Mouse (Mus musculus): ENCODE measurements around the gene Rpl29. TPM values are rescaled to one million over a fixed set of nuclear protein-coding genes. Genes with fewer than 3 reads are reported as not detected.

The Rpl29 gene
- total RNA-seq, 2 experiments from 2014 or later, result 253 to 301 TPM

DNA sequence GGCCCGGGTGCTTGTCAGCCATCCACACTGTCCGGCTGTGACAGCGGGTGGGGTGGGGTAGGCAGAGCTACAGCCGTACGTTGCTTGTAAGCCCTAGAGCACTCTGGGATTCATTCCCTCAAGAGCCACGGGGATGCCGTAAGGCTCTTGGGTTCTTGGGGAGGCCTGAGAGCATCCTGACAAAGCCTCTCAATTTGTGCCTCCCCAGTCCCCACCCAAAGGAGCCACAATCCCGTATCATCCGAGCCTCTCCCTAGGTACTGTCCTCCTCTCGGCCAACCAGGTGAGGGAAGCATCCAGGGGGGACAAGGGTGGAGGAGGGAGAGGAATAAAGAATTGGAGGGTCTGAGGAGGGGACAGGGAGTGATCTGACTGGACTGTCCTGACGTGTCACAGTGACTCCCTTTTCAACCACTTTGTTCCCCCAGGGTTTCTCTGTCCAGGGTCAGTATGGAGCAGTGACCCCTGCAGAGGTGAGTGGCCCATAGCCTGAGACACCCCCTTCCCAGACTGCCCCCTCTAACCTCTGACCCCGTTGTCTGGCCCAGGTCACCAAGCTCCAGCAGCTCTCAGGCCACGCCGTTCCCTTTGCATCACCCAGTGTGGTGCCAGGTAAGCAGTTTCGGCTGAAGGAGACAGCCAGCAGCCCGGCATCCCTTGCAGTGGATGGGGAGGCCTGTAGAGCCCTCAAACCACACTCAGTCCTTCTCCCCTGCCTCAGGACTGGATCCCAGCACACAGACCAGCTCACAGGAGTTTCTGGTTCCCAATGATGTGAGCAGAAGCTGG lies 32.6 kb downstream of the Rpl29 start:
- TF ChIP-seq CTCF (IDR thresholded peaks at IDR 0.05), result no peak
- H3K4me3 ChIP-seq, result no peak overlapping the region
- intact Hi-C loops (cut with DNase I), result no loop called here
- DNase-seq, result no peak
- H3K27ac ChIP-seq, result no peak overlapping the region

DNA sequence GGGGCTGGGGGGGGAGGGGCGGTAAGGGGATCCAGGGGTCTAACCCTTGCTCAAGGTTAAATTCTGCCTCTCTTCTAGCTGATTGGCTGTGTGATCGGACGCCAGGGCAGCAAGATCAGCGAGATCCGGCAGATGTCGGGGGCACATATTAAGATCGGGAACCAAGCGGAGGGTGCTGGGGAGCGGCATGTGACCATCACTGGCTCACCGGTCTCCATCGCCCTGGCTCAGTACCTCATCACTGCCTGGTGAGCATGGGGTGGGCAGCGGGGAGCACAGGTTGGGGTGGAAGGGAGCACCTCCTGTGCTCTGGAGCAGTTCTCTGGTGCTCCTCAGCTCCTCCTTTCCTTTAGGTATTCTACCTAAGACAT lies 33.2 kb downstream of the Rpl29 start:
- no peak for TF ChIP-seq CTCF (IDR thresholded peaks at IDR 0.05)
- no peak overlapping the region for H3K4me3 ChIP-seq
- no peak for DNase-seq
- H3K27ac ChIP-seq, result no peak overlapping the region
- intact Hi-C loops (cut with DNase I), result no loop called here

DNA sequence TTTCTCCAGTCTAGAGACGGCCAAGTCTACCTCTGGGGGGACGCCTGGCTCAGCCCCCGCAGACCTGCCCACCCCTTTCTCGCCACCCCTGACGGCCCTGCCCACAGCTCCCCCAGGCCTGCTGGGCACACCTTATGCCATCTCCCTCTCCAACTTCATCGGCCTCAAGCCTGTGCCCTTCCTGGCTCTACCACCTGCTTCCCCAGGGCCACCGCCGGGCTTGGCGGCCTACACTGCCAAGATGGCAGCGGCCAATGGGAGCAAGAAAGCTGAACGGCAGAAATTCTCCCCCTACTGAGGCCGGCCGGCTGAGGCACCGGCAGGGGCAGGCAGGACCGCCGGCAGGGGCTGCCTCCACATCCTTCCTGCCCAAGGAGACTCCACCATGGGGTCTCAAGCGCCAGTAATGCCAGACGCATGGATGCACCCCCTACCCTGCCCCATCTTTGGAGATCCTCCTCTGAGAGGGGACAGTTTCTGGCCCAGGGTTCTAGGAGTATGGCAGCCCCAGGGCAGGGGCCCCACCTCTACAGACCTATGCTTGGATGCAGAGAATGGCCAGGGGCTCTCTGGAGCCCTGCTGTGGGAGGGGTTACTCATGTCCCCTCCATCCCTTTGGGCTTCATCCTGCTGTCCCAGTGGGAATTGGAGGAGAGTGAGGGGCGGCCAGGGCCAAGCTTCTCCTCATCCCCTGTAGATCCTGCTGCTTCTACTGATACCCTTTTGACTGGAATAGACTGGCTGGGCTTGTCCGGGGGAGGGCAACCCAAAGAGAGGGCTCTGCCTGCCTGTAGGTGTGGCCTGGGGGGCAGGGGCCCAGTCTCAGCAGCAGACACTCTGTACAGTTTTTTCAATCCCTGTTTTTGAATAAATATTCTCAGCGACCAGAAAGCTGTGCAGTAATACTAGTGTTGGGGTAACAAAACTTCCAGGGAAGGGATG lies 34.1 kb downstream of the Rpl29 start:
- TF ChIP-seq CTCF (IDR thresholded peaks at IDR 0.05), result no peak
- no peak overlapping the region for H3K4me3 ChIP-seq
- no peak overlapping the region for H3K27ac ChIP-seq
- intact Hi-C loops (cut with DNase I), result no loop called here
- no peak for DNase-seq

DNA sequence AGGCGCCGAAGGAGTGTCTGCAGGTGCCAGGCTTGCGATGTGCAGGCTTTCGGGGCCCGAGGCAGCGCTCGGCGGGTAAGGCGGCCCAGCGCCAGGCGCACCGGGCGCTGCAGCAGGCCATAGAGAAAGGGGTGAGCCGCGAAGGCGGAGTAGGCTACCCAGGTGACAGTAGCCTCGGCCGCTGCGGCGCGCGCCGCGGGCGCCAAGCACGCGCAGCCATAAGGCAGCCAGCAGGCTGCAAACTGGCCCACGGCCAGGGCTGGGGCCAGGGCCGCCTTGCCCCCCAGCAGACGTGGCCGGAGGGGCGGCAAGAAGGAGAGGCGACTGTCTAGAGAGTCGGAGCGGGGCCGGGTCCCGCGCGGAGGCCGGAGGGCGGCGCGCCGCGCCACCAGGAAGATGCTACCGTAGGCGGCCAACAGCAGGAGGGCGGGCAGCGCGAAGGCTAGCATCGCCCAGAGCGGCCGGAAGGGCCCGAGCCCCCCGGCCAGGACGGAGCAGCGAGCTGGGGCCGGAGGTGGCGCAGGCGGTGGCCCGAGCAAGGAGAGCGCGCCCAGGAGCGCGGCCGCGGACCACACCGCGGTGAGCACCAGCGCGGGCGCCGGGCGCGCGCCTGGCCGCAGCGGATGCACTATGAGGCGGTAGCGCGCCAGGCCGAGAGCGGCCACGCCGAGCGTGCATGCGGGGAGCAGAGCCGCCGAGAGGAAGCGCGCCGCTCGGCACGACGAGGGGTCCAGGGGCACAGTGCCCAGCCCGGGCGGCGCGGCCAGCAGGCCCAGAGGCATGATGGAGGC lies 35.7 kb downstream of the Rpl29 start:
- DNase-seq, result peak; percentile 81
- Histone ChIP-seq H3K27ac (peak overlapping the region; percentile 70), H3K4me3 (peak overlapping the region; percentile 84)
- TF ChIP-seq CTCF (IDR thresholded peaks at IDR 0.05), result no peak
- intact Hi-C loops (cut with DNase I), result no loop called here

DNA sequence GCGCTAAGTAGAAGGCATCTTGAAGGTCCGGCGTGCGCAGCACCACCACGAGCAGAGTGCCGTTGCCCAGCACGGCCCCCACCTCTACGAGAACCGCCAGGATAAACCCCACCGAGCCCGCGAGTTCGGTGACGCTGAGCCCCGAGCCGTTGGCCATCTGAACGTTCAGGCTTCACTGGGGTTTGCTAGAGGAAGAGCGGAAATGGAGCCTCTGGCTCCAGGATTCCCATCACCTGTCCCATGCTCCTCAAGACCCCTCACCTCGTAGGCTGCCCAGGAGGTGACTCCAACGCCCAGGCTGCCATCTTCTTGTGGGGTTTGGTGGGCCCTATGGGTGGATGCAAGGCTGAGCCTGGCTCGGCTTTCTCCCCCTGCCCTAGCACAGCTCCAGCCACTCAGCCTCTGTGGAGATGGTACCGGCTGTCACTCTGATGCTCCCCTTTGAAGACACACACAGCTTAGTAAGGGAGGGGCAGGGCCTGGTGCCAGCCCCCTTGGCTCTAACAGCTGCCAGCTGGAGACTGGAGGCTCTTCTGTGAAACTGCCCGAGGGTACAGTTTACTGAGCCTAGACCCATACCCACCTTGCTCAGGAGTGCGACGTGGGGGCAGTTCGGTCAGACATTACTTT lies 36.4 kb downstream of the Rpl29 start, which contains the start of gene Gpr62:
Gene Gpr62, minus strand, starts transcription at position 368 of the 630 bp plus-strand sequence.
- peak within 1 kb of the TSS; percentile 84 for H3K4me3 ChIP-seq
- no peak for TF ChIP-seq CTCF (IDR thresholded peaks at IDR 0.05)
- peak within 1 kb of the TSS; percentile 70 for H3K27ac ChIP-seq
- DNase-seq, result peak; percentile 82
- intact Hi-C loops (cut with DNase I), result no loop called here

DNA sequence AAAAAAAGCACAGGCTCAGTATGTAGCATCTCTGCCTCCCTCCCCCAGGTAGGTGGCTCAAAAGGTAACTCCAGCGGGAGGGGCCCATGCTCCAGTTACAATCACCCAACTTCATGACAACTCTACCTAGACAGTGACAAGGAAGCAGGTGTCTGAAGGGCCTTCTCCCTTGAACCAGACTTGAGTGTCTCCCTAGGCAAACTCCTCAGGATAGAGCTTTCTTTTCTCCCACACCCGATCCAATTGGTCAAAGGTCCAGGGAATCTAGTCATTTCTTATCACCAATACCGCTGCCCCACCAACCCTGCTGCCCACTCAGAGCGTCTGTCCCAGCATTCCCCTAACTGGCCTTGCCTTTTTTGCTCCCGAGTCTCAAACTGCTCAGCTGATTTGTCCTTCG lies 37.5 kb downstream of the Rpl29 start:
- intact Hi-C loops (cut with DNase I), result no loop called here
- no peak overlapping the region for H3K27ac ChIP-seq
- DNase-seq, result no peak
- no peak overlapping the region for H3K4me3 ChIP-seq
- no peak for TF ChIP-seq CTCF (IDR thresholded peaks at IDR 0.05)

DNA sequence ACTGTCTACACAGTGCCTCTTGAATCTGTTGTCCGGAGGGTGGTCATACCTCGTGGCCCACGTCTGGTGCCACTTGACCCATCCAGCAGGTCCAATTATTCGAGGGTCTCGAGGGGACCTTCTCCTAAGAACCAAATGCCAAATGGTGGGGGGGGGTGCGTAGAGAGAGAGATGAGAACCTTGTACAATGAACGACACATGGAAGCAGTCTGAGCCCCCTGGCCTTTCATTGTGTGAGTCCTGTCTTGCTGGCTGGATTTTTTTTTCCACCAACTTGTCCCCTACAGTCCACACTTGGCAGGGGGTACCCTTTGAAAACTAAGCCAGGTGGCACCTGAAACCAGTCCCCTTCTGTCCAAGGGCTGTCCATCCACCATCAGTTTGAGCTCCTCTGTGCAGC lies 38.5 kb downstream of the Rpl29 start:
- no peak for TF ChIP-seq CTCF (IDR thresholded peaks at IDR 0.05)
- H3K4me3 ChIP-seq, result no peak overlapping the region
- intact Hi-C loops (cut with DNase I), result no loop called here
- no peak for DNase-seq
- H3K27ac ChIP-seq, result no peak overlapping the region

DNA sequence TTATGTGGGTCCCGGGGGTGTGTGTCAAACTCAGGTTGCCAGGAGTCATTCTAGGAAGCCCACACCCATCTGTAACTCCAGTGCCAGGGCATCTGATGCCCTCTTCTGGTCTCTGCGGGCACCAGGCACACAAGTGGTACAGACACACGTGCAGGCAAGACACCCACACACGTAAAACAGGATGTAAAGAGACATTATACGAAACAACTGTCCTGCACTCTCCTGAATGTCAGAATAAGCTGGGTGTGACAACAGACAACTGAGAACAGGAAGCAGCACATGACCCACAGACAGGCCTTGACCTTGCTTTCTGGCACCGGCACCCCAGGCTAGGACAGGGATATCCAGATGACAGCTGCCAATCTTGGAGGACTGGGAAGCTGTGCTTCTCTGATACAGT lies 40.1 kb downstream of the Rpl29 start:
- H3K27ac ChIP-seq, result peak overlapping the region; percentile 24; the same call in 1 of the 2 replicates
- peak; percentile 19; the same call in 1 of the 2 replicates for TF ChIP-seq CTCF (IDR thresholded peaks at IDR 0.05)
- intact Hi-C loops (cut with DNase I), result no loop called here
- peak; percentile 42 for DNase-seq
- no peak overlapping the region for H3K4me3 ChIP-seq

DNA sequence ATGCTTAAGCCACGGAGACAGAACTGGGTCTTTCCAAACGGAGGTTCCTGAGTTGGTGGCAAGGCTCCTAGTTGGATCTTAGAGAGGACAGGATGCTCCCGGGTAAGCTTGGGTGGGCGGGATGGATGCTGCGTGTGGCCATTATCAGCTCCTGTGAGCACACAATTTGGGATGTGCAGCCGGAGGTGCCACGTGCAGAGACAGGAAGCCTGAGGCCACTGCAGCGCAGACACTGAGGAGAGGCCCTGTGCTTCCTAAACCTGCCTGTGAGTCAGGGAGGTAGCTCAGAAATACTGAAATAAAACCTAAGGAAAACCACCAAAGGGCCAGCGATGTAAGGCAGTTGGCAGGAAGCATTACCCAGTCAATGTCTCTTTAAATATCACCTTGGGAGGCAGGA lies 40.5 kb downstream of the Rpl29 start:
- DNase-seq, result peak; percentile 20
- intact Hi-C loops (cut with DNase I), result no loop called here
- H3K27ac ChIP-seq, result peak overlapping the region; percentile 4; the same call in 1 of the 2 replicates
- no peak for TF ChIP-seq CTCF (IDR thresholded peaks at IDR 0.05)
- no peak overlapping the region for H3K4me3 ChIP-seq

DNA sequence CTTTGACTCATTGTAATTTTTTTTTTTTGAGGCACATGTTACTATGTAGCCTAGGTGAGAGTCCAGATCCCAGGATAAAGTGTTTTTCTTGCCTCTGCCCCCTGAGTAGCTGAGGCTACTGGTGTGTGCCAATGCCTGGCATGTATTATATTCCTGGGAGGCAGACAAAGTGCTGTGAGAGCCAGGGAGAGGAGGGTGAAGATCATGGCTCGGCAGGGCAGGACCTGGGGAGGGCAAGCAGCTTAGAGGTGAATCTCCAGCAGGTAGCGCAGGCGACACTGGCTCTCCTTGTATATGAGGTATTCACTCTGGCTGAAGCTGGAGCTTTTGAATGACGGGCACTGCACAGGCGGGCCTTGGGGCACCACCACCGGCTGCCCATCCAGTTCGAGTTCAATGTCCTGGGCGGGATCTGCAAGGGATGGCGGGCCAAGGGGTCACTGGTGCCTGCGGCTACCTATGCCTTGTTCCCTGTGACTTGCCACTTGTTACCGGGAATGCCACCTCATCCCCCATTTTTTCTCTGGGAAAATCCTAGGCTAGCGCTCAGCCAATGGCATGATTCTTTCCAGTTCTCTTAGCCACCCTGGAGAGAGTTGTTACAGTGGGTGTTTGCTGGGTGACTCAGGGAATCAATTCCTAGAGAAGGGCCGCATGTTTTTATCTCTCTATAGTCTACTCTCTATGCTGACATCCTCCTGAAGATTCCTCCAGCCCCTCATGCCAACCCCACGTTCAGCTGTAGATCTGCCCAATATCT lies 41.9 kb downstream of the Rpl29 start:
- peak overlapping the region; percentile 51 for H3K4me3 ChIP-seq
- TF ChIP-seq CTCF (IDR thresholded peaks at IDR 0.05), result no peak
- H3K27ac ChIP-seq, result peak overlapping the region; percentile 96
- peak; percentile 27 for DNase-seq
- intact Hi-C loops (cut with DNase I), result no loop called here

DNA sequence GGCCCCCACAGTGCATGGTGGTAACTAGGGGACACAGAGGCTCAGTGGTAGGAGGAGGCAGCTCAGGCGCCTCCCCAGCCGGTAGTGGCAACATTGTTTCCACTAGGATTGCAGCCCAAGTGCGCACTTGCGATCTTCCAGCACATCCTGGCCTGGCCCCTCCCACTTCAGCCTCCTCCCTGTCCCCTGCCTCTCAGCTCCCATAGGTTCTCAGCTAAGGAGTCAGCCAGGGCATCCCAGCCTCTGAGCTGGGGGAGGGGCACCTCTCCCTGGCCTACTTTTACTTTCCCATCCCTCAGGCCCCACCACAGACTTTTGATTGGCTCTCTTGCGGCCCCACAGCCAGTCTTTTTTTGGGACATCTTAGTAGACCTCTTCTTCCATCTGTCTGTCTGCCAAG lies 42.6 kb downstream of the Rpl29 start:
- intact Hi-C loops (cut with DNase I), result no loop called here
- peak; percentile 83 for DNase-seq
- Histone ChIP-seq H3K4me3 (peak overlapping the region; percentile 51), H3K27ac (peak overlapping the region; percentile 96)
- peak; percentile 6; the same call in 1 of the 2 replicates for TF ChIP-seq CTCF (IDR thresholded peaks at IDR 0.05)
